Mouse (Mus musculus) spleen, postnatal 14 days (tissue): Measurements from ENCODE around the gene Rpusd1.
"Not testable (repeated sequence)": the region's sequence is repeated elsewhere in the genome, so short reads cannot be mapped to it uniquely, and the experiment has no call there.

Source experiments
- DNase-seq, 2 experiments: peaks; one replicate each; pipeline ENCODE4 v3.0.0; 2021 to 2022; ENCODE audit warnings: low spot score in 2 of 2

Gene Rpusd1

GRCm38 (mm10) chr17:25738861-25739260 lies 11.4 kb downstream of the Rpusd1 start:
- DNase-seq = no peak

- DNase-seq = not testable (repeated sequence)
Observed at GRCm38 (mm10) chr17:25741471-25741870, 14.0 kb downstream of the Rpusd1 start.

- no peak for DNase-seq
Observed at GRCm38 (mm10) chr17:25743831-25744230, 16.4 kb downstream of the Rpusd1 start.

- DNase-seq = no peak
Observed at GRCm38 (mm10) chr17:25744311-25744710, 16.8 kb downstream of the Rpusd1 start.

GRCm38 (mm10) chr17:25748238-25748637 lies 20.8 kb downstream of the Rpusd1 start:
- DNase-seq = no peak

GRCm38 (mm10) chr17:25749314-25749713 lies 21.8 kb downstream of the Rpusd1 start:
- DNase-seq = no peak

- DNase-seq = no peak
Observed at GRCm38 (mm10) chr17:25751446-25751845, 24.0 kb downstream of the Rpusd1 start.

- DNase-seq = no peak
Observed at GRCm38 (mm10) chr17:25754241-25754640, 26.8 kb downstream of the Rpusd1 start, which contains the start of gene Msln. Gene Msln, minus strand, starts transcription at chr17:25754378.

- DNase-seq = no peak
Observed at GRCm38 (mm10) chr17:25755086-25755485, 27.6 kb downstream of the Rpusd1 start.

- no peak for DNase-seq
Observed at GRCm38 (mm10) chr17:25755627-25756377, 28.3 kb downstream of the Rpusd1 start.

GRCm38 (mm10) chr17:25756378-25757242 lies 29.1 kb downstream of the Rpusd1 start:
- no peak for DNase-seq

GRCm38 (mm10) chr17:25757691-25758090 lies 30.2 kb downstream of the Rpusd1 start:
- DNase-seq = no peak

- DNase-seq = no peak
Observed at GRCm38 (mm10) chr17:25760148-25760547, 32.7 kb downstream of the Rpusd1 start.

- DNase-seq = no peak
Observed at GRCm38 (mm10) chr17:25761561-25761970, 34.1 kb downstream of the Rpusd1 start.

GRCm38 (mm10) chr17:25762591-25762990 lies 35.1 kb downstream of the Rpusd1 start:
- no peak for DNase-seq

GRCm38 (mm10) chr17:25765886-25766285 lies 38.4 kb downstream of the Rpusd1 start:
- DNase-seq = no peak

GRCm38 (mm10) chr17:25769331-25769730 lies 41.9 kb downstream of the Rpusd1 start:
- no peak for DNase-seq

- peak; percentile 95 to 98 for DNase-seq
Observed at GRCm38 (mm10) chr17:25773549-25774120, 46.2 kb downstream of the Rpusd1 start, which contains the start of gene Narfl. Gene Narfl, plus strand, starts transcription at chr17:25773776.

- no peak for DNase-seq
Observed at GRCm38 (mm10) chr17:25775318-25776062, 48.0 kb downstream of the Rpusd1 start.

GRCm38 (mm10) chr17:25777948-25778347 lies 50.5 kb downstream of the Rpusd1 start:
- DNase-seq = no peak
